Mouse (Mus musculus) ovary, adult 18-20 months (tissue): ENCODE data around the gene Slc37a1.

Source experiments
- DNase-seq: peaks from one replicate; pipeline ENCODE4 v3.0.0; 2022; ENCODE audit warnings: low spot score, mixed read lengths

Slc37a1 gene

GRCm38 (mm10) chr17:31317521-31318272, 31.1 kb downstream of the Slc37a1 start:
- no peak for DNase-seq

GRCm38 (mm10) chr17:31318906-31319767, 32.5 kb downstream of the Slc37a1 start:
- no peak for DNase-seq

GRCm38 (mm10) chr17:31321425-31321824, 34.8 kb downstream of the Slc37a1 start:
- DNase-seq = no peak

- no peak for DNase-seq
Measured at GRCm38 (mm10) chr17:31322446-31322845, 35.9 kb downstream of the Slc37a1 start.

GRCm38 (mm10) chr17:31323379-31323778, 36.8 kb downstream of the Slc37a1 start:
- no peak for DNase-seq

GRCm38 (mm10) chr17:31324227-31324626, 37.6 kb downstream of the Slc37a1 start:
- DNase-seq = no peak

- DNase-seq = no peak
Measured at GRCm38 (mm10) chr17:31325451-31326219, 39.0 kb downstream of the Slc37a1 start.

- no peak for DNase-seq
Measured at GRCm38 (mm10) chr17:31326220-31326852, 39.7 kb downstream of the Slc37a1 start.

GRCm38 (mm10) chr17:31328466-31328865, 41.9 kb downstream of the Slc37a1 start:
- DNase-seq = no peak

GRCm38 (mm10) chr17:31330622-31331021, 44.0 kb downstream of the Slc37a1 start:
- no peak for DNase-seq

GRCm38 (mm10) chr17:31331273-31331672, 44.7 kb downstream of the Slc37a1 start:
- no peak for DNase-seq

GRCm38 (mm10) chr17:31331920-31332319, 45.3 kb downstream of the Slc37a1 start:
- no peak for DNase-seq

GRCm38 (mm10) chr17:31332333-31332732, 45.7 kb downstream of the Slc37a1 start:
- no peak for DNase-seq

GRCm38 (mm10) chr17:31334509-31335260, 48.1 kb downstream of the Slc37a1 start:
- no peak for DNase-seq

- DNase-seq = no peak
Measured at GRCm38 (mm10) chr17:31335344-31336080, 48.9 kb downstream of the Slc37a1 start.

- peak; percentile 24 for DNase-seq
Measured at GRCm38 (mm10) chr17:31339769-31340168, 53.2 kb downstream of the Slc37a1 start.

- no peak for DNase-seq
Measured at GRCm38 (mm10) chr17:31342191-31342590, 55.6 kb downstream of the Slc37a1 start.

- no peak for DNase-seq
Measured at GRCm38 (mm10) chr17:31344172-31344801, 57.7 kb downstream of the Slc37a1 start.

- no peak for DNase-seq
Measured at GRCm38 (mm10) chr17:31344816-31345215, 58.2 kb downstream of the Slc37a1 start.

- DNase-seq = no peak
Measured at GRCm38 (mm10) chr17:31348129-31348528, 61.5 kb downstream of the Slc37a1 start.
